Mouse (Mus musculus) liver, embryonic 13.5 days (tissue): ENCODE data around the gene Man1a. TPM values are rescaled to one million over a fixed set of nuclear protein-coding genes. Genes with fewer than 3 reads are reported as not detected.
A peak's percentile ranks its signal among the peaks of the same experiment; 100 is the strongest.

Experiments used
- ATAC-seq: fragments of 200-750 bp; cut with Nextera tagmentation; 2 replicates; pipeline ENCODE4 v1.8.0; 2017; ENCODE audit warnings: low read depth, mild to moderate bottlenecking, moderate number of reproducible peaks, moderate library complexity
- DNase-seq: peaks from one replicate; pipeline ENCODE4 v3.0.0; 2022
- H3K27ac ChIP-seq: fragments of 300-500 bp; sonication (generic); 2 replicates; pipeline ENCODE4 v1.5.1; 2015; ENCODE audit warnings: moderate library complexity, mild to moderate bottlenecking, inconsistent platforms
- H3K27me3 ChIP-seq: fragments of 300-500 bp; sonication (generic); 2 replicates; pipeline ENCODE4 v1.6.1; 2015; ENCODE audit warnings: mild to moderate bottlenecking, inconsistent platforms
- H3K36me3 ChIP-seq: fragments of 300-500 bp; sonication (generic); 2 replicates; pipeline ENCODE4 v1.6.1; 2015; ENCODE audit warnings: mild to moderate bottlenecking, inconsistent platforms
- H3K4me1 ChIP-seq: fragments of 300-500 bp; sonication (generic); replicated peaks from 2 replicates; pipeline ENCODE4 v1.6.1; 2015; ENCODE audit warnings: inconsistent platforms
- H3K4me2 ChIP-seq: fragments of 300-500 bp; sonication (generic); 2 replicates; pipeline ENCODE4 v1.6.1; 2015; ENCODE audit warnings: inconsistent platforms, mild to moderate bottlenecking, moderate library complexity
- H3K4me3 ChIP-seq: fragments of 300-500 bp; sonication (generic); replicated peaks from 2 replicates; pipeline ENCODE4 v1.5.1; 2015; ENCODE audit warnings: mild to moderate bottlenecking, inconsistent platforms
- H3K9ac ChIP-seq: fragments of 300-500 bp; sonication (generic); 2 replicates; pipeline ENCODE4 v1.6.1; 2015; ENCODE audit warnings: mild to moderate bottlenecking, inconsistent platforms
- H3K9me3 ChIP-seq: fragments of 300-500 bp; sonication (generic); replicated peaks from 2 replicates; pipeline ENCODE4 v1.6.1; 2016; ENCODE audit warnings: inconsistent platforms
- WGBS: fragments of 180-500 bp; shearing (Covaris S2); methylation state at CpG from one replicate; pipeline ENCODE4 v1.1.7; 2015; ENCODE audit not compliant: insufficient replicate concordance; 5-methylcytosine and 5-hydroxymethylcytosine counted together
- polyA plus RNA-seq: library from polyadenylated mRNA; unstranded; fragments of >200 nt; fragmentation: Nextera tagmentation; extraction: Ambion mirVana; gene quantifications from 2 replicates; pipeline ENCODE4 v1.2.1, GENCODE M21; 2015

The Man1a gene
- polyA plus RNA-seq, 1 experiment from 2014 or later: 8.2 TPM

GRCm38 (mm10) chr10:54038180-54038579 lies 38.2 kb downstream of the Man1a start:
- Histone ChIP-seq H3K4me1 (peaks cover 79% of the 10 kb centered on the region), H3K27me3 (no peaks in the 10 kb centered on the region), H3K27ac (peak overlapping the region; percentile 96), H3K4me3 (no peak overlapping the region), H3K9ac (peak overlapping the region; percentile 66), H3K9me3 (no peaks in the 10 kb centered on the region), H3K4me2 (peak overlapping the region; percentile 51), H3K36me3 (no peaks in the 10 kb centered on the region)
- ATAC-seq: peak; percentile 88
- peak; percentile 81 for DNase-seq
- WGBS: 12% methylated on average over 5 of the region's 5 CpGs

GRCm38 (mm10) chr10:54037348-54038010 lies 38.9 kb downstream of the Man1a start:
- H3K36me3 ChIP-seq: no peaks in the 10 kb centered on the region
- DNase-seq: no peak
- H3K4me2 ChIP-seq: peak overlapping the region; percentile 51
- H3K4me3 ChIP-seq: peak overlapping the region; percentile 6; the same call in 1 of the 2 replicates
- H3K9me3 ChIP-seq: no peaks in the 10 kb centered on the region
- 42% methylated on average over 10 of the region's 10 CpGs for WGBS
- H3K4me1 ChIP-seq: peaks cover 78% of the 10 kb centered on the region
- H3K27me3 ChIP-seq: no peaks in the 10 kb centered on the region
- ATAC-seq: no peak
- H3K27ac ChIP-seq: peak overlapping the region; percentile 96
- H3K9ac ChIP-seq: peak overlapping the region; percentile 49

GRCm38 (mm10) chr10:54035586-54035985 lies 40.8 kb downstream of the Man1a start:
- peaks cover 71% of the 10 kb centered on the region for H3K4me1 ChIP-seq
- no peak overlapping the region for H3K4me3 ChIP-seq
- no peaks in the 10 kb centered on the region for H3K9me3 ChIP-seq
- H3K9ac ChIP-seq: peak overlapping the region; percentile 47
- H3K36me3 ChIP-seq: peaks cover under 1% of the 10 kb centered on the region
- DNase-seq (no peak), ATAC-seq (no peak)
- H3K27me3 ChIP-seq: no peaks in the 10 kb centered on the region
- peak overlapping the region; percentile 66 for H3K27ac ChIP-seq
- WGBS: 46% methylated on average over 1 of the region's 1 CpGs
- 0 out of 2 replicates have a peak overlapping the region, but pooled peaks have one; percentile 0 for H3K4me2 ChIP-seq

DNA sequence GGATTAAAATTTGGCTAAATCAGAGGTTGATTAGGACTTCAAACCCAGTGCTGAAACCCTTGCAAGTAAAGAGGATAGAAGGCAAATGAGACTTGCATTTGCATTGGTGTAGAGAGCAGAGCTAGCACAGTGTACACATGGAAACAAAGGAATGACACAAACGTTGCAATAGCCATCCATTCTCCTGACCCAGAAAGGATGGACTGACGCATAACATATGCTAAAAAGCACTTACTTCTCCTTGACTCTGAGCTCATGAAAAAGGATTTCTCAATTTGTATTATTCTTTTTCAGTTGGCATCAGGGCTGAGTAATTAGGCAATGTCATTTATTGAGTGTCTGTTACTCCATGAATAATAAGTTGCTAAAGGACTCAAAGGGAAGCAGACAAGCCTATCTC lies 41.6 kb downstream of the Man1a start:
- Histone ChIP-seq H3K4me1 (peaks cover 66% of the 10 kb centered on the region), H3K27me3 (no peaks in the 10 kb centered on the region), H3K36me3 (peaks cover 9% of the 10 kb centered on the region), H3K27ac (no peak overlapping the region), H3K9ac (no peak overlapping the region), H3K4me3 (no peak overlapping the region), H3K4me2 (no peak overlapping the region), H3K9me3 (no peaks in the 10 kb centered on the region)
- ATAC-seq: no peak
- WGBS: 77% methylated on average over 2 of the region's 2 CpGs
- no peak for DNase-seq

DNA sequence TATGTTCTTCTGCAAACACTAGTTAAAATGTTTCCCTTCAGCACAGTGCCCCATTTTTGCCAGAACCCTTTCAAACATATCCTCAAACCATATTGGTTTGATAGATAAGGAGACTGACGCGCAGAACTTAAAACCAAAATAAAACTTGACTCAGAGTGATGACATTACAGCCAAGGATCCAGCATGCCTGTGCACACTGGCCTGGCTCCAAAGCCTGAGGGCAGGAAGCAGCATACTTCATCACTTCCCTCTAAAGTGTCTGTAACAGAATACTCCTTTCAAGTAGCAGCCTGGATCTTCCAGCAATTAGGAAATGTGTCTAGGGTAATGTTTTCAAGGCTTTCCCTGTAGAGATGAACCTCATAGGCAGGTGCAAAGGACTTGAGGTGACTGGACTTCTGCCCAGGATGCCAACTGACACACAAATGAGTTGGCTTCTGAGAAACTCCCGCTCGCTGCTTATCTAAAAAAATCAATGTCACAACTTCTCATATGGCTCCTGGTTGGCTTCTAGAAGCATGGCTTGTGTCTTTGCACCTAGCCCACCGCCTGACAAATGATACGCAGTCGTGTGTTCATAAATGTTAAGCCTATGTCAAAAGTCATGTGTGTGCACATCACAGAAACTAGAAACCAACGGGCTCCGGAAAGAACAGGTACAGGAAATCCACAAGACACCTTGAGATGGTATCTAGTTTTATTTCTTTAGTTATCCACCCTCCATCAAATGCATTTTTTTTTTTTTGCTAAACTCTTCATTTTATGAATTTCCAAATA lies 43.9 kb downstream of the Man1a start:
- Histone ChIP-seq H3K27ac (peak overlapping the region; percentile 60), H3K4me2 (no peak overlapping the region), H3K27me3 (no peaks in the 10 kb centered on the region), H3K9me3 (no peaks in the 10 kb centered on the region), H3K4me1 (peaks cover 58% of the 10 kb centered on the region), H3K36me3 (peaks cover 23% of the 10 kb centered on the region), H3K9ac (no peak overlapping the region), H3K4me3 (no peak overlapping the region)
- ATAC-seq (peak; percentile 73), DNase-seq (no peak)
- 60% methylated on average over 9 of the region's 9 CpGs for WGBS

GRCm38 (mm10) chr10:54028866-54029265 lies 47.5 kb downstream of the Man1a start:
- H3K4me2 ChIP-seq: no peak overlapping the region
- H3K36me3 ChIP-seq: peaks cover 34% of the 10 kb centered on the region
- H3K9ac ChIP-seq: no peak overlapping the region
- no peak overlapping the region for H3K4me3 ChIP-seq
- H3K27ac ChIP-seq: no peak overlapping the region
- H3K4me1 ChIP-seq: peaks cover 44% of the 10 kb centered on the region
- ATAC-seq (peak; percentile 49; the same call in 1 of the 2 replicates), DNase-seq (no peak)
- 68% methylated on average over 4 of the region's 4 CpGs for WGBS
- H3K9me3 ChIP-seq: no peaks in the 10 kb centered on the region
- H3K27me3 ChIP-seq: no peaks in the 10 kb centered on the region

- peak; percentile 54 for ATAC-seq
- H3K27ac ChIP-seq: peak overlapping the region; percentile 34
- DNase-seq: no peak
- 80% methylated on average over 5 of the region's 5 CpGs for WGBS
- no peaks in the 10 kb centered on the region for H3K9me3 ChIP-seq
- peaks cover 34% of the 10 kb centered on the region for H3K36me3 ChIP-seq
- H3K9ac ChIP-seq: 0 out of 2 replicates have a peak overlapping the region, but pooled peaks have one; percentile 13
- H3K4me3 ChIP-seq: no peak overlapping the region
- peaks cover 35% of the 10 kb centered on the region for H3K4me1 ChIP-seq
- no peak overlapping the region for H3K4me2 ChIP-seq
- H3K27me3 ChIP-seq: no peaks in the 10 kb centered on the region
These were observed 49.5 kb downstream of the Man1a start for GRCm38 (mm10) chr10:54026738-54027427.

DNA sequence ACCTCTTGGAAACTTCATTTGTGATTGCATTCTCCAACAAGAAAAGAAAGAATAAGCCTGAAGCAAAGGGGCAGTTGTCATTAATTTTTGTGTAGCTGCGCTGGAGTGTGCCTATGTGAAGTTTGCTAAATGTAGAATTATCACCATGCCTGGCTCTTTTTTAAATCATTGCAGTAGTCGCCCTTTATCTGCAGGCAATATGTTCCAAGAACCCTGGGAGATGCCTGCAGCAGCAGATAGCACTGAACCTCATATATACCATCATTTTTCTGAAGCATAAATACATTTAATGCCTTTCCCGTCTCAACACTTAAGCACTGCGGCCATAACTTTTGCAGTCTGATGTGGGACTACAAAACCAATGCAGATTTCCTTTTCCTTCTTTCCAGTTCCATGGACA lies 50.3 kb downstream of the Man1a start:
- WGBS: 54% methylated on average over 4 of the region's 4 CpGs
- no peaks in the 10 kb centered on the region for H3K27me3 ChIP-seq
- DNase-seq (no peak), ATAC-seq (peak; percentile 45; the same call in 1 of the 2 replicates)
- H3K27ac ChIP-seq: peak overlapping the region; percentile 34
- H3K4me2 ChIP-seq: no peak overlapping the region
- peaks cover 30% of the 10 kb centered on the region for H3K4me1 ChIP-seq
- H3K4me3 ChIP-seq: no peak overlapping the region
- 0 out of 2 replicates have a peak overlapping the region, but pooled peaks have one; percentile 13 for H3K9ac ChIP-seq
- H3K9me3 ChIP-seq: no peaks in the 10 kb centered on the region
- peaks cover 35% of the 10 kb centered on the region for H3K36me3 ChIP-seq

DNA sequence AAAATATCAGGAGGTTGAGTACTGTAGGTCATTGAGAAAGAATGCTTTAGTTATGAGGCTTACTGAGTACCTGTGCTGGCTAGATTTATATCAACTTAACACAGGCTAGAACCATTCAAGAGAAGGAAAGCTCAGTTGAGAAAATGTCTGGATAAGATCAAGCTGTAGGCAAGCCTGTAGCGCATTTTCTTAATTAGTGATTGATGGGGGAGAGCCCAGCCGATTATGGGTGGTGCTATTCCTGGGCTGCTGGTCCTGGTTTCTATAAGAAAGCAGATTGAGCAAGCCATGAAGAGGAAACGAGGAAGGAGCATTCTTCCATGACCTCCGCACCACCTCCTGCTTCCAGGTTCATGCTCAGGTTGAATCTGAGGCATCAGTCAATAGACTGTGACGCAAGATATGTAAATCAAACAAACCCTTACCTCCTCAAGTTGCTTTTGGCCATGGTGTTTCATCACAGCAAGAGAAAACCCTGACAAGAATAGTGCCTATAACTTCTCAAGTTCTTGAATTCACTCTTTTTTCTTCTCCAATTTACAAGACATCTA lies 58.4 kb downstream of the Man1a start:
- Histone ChIP-seq H3K4me1 (peaks cover 14% of the 10 kb centered on the region), H3K9me3 (no peaks in the 10 kb centered on the region), H3K4me3 (no peak overlapping the region), H3K9ac (no peak overlapping the region), H3K27me3 (no peaks in the 10 kb centered on the region), H3K4me2 (no peak overlapping the region), H3K36me3 (peaks cover 19% of the 10 kb centered on the region), H3K27ac (no peak overlapping the region)
- ATAC-seq (no peak), DNase-seq (no peak)
- WGBS: 80% methylated on average over 5 of the region's 5 CpGs

DNA sequence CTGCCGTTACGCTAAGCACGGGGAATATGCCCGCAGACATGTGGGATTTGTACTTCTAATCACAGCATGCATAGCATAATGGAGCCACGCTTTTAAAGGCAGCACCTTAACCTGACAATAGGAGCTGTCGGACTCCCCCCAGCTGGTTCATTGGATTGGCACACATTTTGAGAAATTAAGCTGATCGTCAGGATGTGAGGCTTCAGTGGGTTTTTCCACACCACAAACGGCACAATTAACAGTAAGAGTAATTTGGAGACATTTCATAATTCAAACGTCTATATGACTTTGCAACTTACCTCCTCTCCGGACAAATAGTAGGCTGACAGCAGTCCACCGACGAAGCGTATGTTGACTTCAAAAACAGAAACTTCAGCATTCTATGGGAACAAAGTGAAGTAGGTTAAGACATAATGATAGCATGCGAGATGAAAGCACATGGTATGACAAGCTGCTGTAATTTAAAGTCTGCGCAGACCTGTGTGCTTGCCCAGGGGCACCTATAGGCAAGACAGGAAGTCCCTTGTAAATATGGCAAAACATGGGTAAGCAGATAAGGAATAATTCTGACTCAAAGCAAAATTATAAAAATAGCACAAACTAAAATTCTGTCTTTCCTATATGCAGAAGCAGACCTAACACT lies 62.2 kb downstream of the Man1a start:
- no peak overlapping the region for H3K4me2 ChIP-seq
- H3K9me3 ChIP-seq: no peaks in the 10 kb centered on the region
- WGBS: 82% methylated on average over 15 of the region's 15 CpGs
- H3K9ac ChIP-seq: no peak overlapping the region
- H3K4me3 ChIP-seq: no peak overlapping the region
- DNase-seq: no peak
- H3K4me1 ChIP-seq: peaks cover 14% of the 10 kb centered on the region
- H3K27ac ChIP-seq: no peak overlapping the region
- no peaks in the 10 kb centered on the region for H3K27me3 ChIP-seq
- peaks cover 13% of the 10 kb centered on the region for H3K36me3 ChIP-seq
- ATAC-seq: no peak
